Mouse (Mus musculus): ENCODE data around the gene Sys1. TPM values are rescaled to one million over a fixed set of nuclear protein-coding genes. Genes with fewer than 3 reads are reported as not detected.
A peak's percentile ranks its signal among the peaks of the same experiment; 100 is the strongest.

Sys1 gene
- polyA plus RNA-seq, 2 experiments from 2014 or later: 29.7 to 33.4 TPM

- no peak for ATAC-seq
Measured at GRCm38 (mm10) chr2:164453887-164454500, 2.8 kb upstream of the Sys1 start.

- ATAC-seq: no peak
Measured at GRCm38 (mm10) chr2:164454846-164455245, 1.9 kb upstream of the Sys1 start.

GRCm38 (mm10) chr2:164455421-164456190 is 1.2 kb upstream of the Sys1 start:
- ATAC-seq: no peak

GRCm38 (mm10) chr2:164456413-164456812 is 351 bp upstream of the Sys1 start:
- no peak for ATAC-seq

- ATAC-seq: no peak
Measured at GRCm38 (mm10) chr2:164457942-164458341, 1.2 kb downstream of the Sys1 start.

- no peak for ATAC-seq
Measured at GRCm38 (mm10) chr2:164458535-164458934, 1.8 kb downstream of the Sys1 start.

- ATAC-seq: peak; percentile 84
Measured at GRCm38 (mm10) chr2:164460745-164461551, 4.2 kb downstream of the Sys1 start, which contains the start of gene Gm20458. Gene Gm20458, plus strand, starts transcription at chr2:164460967.

GRCm38 (mm10) chr2:164465161-164465560 is 8.4 kb downstream of the Sys1 start:
- no peak for ATAC-seq

GRCm38 (mm10) chr2:164466787-164467186 is 10.0 kb downstream of the Sys1 start:
- no peak for ATAC-seq

GRCm38 (mm10) chr2:164470254-164470653 is 13.5 kb downstream of the Sys1 start:
- peak; percentile 55 for ATAC-seq

- ATAC-seq: no peak
Measured at GRCm38 (mm10) chr2:164473624-164474023, 16.9 kb downstream of the Sys1 start, which contains the start of gene Trp53tg5. Gene Trp53tg5, minus strand, starts transcription at chr2:164473724.

GRCm38 (mm10) chr2:164485681-164486257 is 29.0 kb downstream of the Sys1 start, which contains the start of gene Dbndd2:
Gene Dbndd2, plus strand, starts transcription at chr2:164486106.
- ATAC-seq: peak; percentile 32

GRCm38 (mm10) chr2:164486258-164487114 is 29.7 kb downstream of the Sys1 start:
- ATAC-seq: peak; percentile 49

GRCm38 (mm10) chr2:164487115-164487527 is 30.4 kb downstream of the Sys1 start:
- ATAC-seq: no peak

- no peak for ATAC-seq
Measured at GRCm38 (mm10) chr2:164487812-164488211, 31.0 kb downstream of the Sys1 start.

- no peak for ATAC-seq
Measured at GRCm38 (mm10) chr2:164494126-164494525, 37.4 kb downstream of the Sys1 start.

- no peak for ATAC-seq
Measured at GRCm38 (mm10) chr2:164496331-164496730, 39.6 kb downstream of the Sys1 start.

GRCm38 (mm10) chr2:164496847-164497690 is 40.3 kb downstream of the Sys1 start, which contains the start of gene Pigt:
Gene Pigt, plus strand, starts transcription at chr2:164497520.
- ATAC-seq: peak; percentile 98

- no peak for ATAC-seq
Measured at GRCm38 (mm10) chr2:164497691-164498268, 41.0 kb downstream of the Sys1 start.

- no peak for ATAC-seq
Measured at GRCm38 (mm10) chr2:164499317-164499716, 42.6 kb downstream of the Sys1 start.
